Comparison of ENCODE assay signal across 29 mouse cellular contexts in genomic region chr15:32471480-32472050, GRCm38 (mm10).
DNase-seq lines count a peak whose midpoint lies in the region; ATAC-seq and TF ChIP-seq lines count a peak whose summit lies in the region.
"Had no signal": no experiment of that assay in that cellular context is flagged by ENCODE, and none has a peak within 500 bp of the region (broad histone marks: within the 10 kb centered on the region; RNA-seq: fewer than 3 reads in every experiment).

No protein-coding gene starts in this region.

- no peaks in the 10 kb centered on the region for H3K9me3 ChIP-seq in hindbrain, postnatal 0 days (ENCODE audit: low read length)
- no peaks in the 10 kb centered on the region for H3K9me3 ChIP-seq in hindbrain, embryonic 16.5 days (ENCODE audit: control insufficient read depth, low read length)
- no peaks in the 10 kb centered on the region for H3K9me3 ChIP-seq in lung, postnatal 0 days (ENCODE audit: low read length)
- H3K9me3 ChIP-seq: forebrain, embryonic 13.5 days; heart, embryonic 10.5 days; heart, embryonic 15.5 days; hindbrain, embryonic 12.5 days; limb, embryonic 13.5 days; midbrain, embryonic 10.5 days; neural tube, embryonic 12.5 days had no signal

- no peak overlapping the region for H3K9ac ChIP-seq in hindbrain, postnatal 0 days (replicated peaks; ENCODE audit: low read length)
- no peak overlapping the region for H3K9ac ChIP-seq in hindbrain, embryonic 16.5 days (ENCODE audit: low read depth, low read length)
- H3K9ac ChIP-seq in lung, postnatal 0 days (replicated peaks; ENCODE audit: low read depth) = no peak overlapping the region
- H3K9ac ChIP-seq: forebrain, embryonic 13.5 days; heart, embryonic 15.5 days; hindbrain, embryonic 12.5 days; limb, embryonic 13.5 days; neural tube, embryonic 12.5 days had no signal

- H3K36me3 ChIP-seq in hindbrain, postnatal 0 days (ENCODE audit: insufficient read depth, low read length) = no peaks in the 10 kb centered on the region
- no peaks in the 10 kb centered on the region for H3K36me3 ChIP-seq in hindbrain, embryonic 16.5 days (ENCODE audit: control insufficient read depth, insufficient read depth, low read length)
- no peaks in the 10 kb centered on the region for H3K36me3 ChIP-seq in lung, postnatal 0 days (ENCODE audit: insufficient read depth, low read length)
- H3K36me3 ChIP-seq: heart, embryonic 10.5 days; heart, embryonic 15.5 days; hindbrain, embryonic 12.5 days; limb, embryonic 13.5 days; midbrain, embryonic 10.5 days; neural tube, embryonic 12.5 days had no signal

- WGBS in hindbrain, postnatal 0 days = 68% methylated on average over 6 of the region's 6 CpGs
- 58% methylated on average over 6 of the region's 6 CpGs for WGBS in hindbrain, embryonic 16.5 days
- 33% methylated on average over 6 of the region's 6 CpGs for WGBS in lung, postnatal 0 days

- no peak for TF ChIP-seq EP300 in lung, postnatal 0 days (IDR thresholded peaks at IDR 0.05)

- no peak for TF ChIP-seq CTCF in hindbrain, postnatal 0 days (IDR thresholded peaks at IDR 0.05; ENCODE audit: low read depth)
- TF ChIP-seq CTCF in lung, postnatal 0 days (IDR thresholded peaks at IDR 0.05) = no peak

- H3K4me3 ChIP-seq in hindbrain, postnatal 0 days (ENCODE audit: low read length) = no peak overlapping the region
- no peak overlapping the region for H3K4me3 ChIP-seq in hindbrain, embryonic 16.5 days (ENCODE audit: low read length)
- no peak overlapping the region for H3K4me3 ChIP-seq in lung, postnatal 0 days (ENCODE audit: low read depth, low read length)
- H3K4me3 ChIP-seq: forebrain, embryonic 13.5 days; heart, embryonic 10.5 days; heart, embryonic 15.5 days; hindbrain, embryonic 12.5 days; limb, embryonic 13.5 days; midbrain, embryonic 10.5 days; neural tube, embryonic 12.5 days had no signal

- no peak for ATAC-seq in hindbrain, postnatal 0 days
- no peak for ATAC-seq in hindbrain, embryonic 16.5 days
- no peak for ATAC-seq in lung, postnatal 0 days
- ATAC-seq: CD4-positive, CD25-positive, alpha-beta regulatory T cell, adult 4 months; forebrain, embryonic 13.5 days; inflammation-experienced regulatory T-cells, adult 6 months; midbrain, embryonic 16.5 days had no signal

- no peaks in the 10 kb centered on the region for H3K27me3 ChIP-seq in hindbrain, postnatal 0 days (ENCODE audit: insufficient read depth, low read length)
- no peaks in the 10 kb centered on the region for H3K27me3 ChIP-seq in hindbrain, embryonic 16.5 days (replicated peaks; ENCODE audit: control insufficient read depth, insufficient read depth, low read length)
- no peaks in the 10 kb centered on the region for H3K27me3 ChIP-seq in lung, postnatal 0 days (replicated peaks; ENCODE audit: insufficient read depth, low read length)
- H3K27me3 ChIP-seq: forebrain, embryonic 13.5 days; heart, embryonic 15.5 days; hindbrain, embryonic 12.5 days; limb, embryonic 13.5 days; neural tube, embryonic 12.5 days had no signal

- peak; percentile 24 for DNase-seq in hindbrain, postnatal 0 days (ENCODE audit: low spot score)
- DNase-seq in lung, postnatal 0 days (ENCODE audit: low spot score) = peak; percentile 3
- DNase-seq in lung, postnatal 36 days = no peak
- peak; percentile 70 for DNase-seq in forelimb bud, embryonic 11.5 days (ENCODE audit: low read depth, low spot score)
- peak; percentile 12 for DNase-seq in yolk sac, embryonic 10.5 days (ENCODE audit: low spot score)
- no peak for DNase-seq in thymus, postnatal 10 days (ENCODE audit: low spot score in 2 of 2)
- DNase-seq: adrenal gland, adult 8-10 months; cerebellum, adult 11 months; cerebellum, adult 9-10 months; cerebellum, postnatal 36 days; gastrocnemius, postnatal 25 days; heart, adult 11 months; heart, postnatal 36 days; kidney, adult 18-20 months; kidney, postnatal 14 days; lung, postnatal 10 days; thymus, adult 2 months had no signal

- H3K27ac ChIP-seq in hindbrain, postnatal 0 days = no peak overlapping the region
- H3K27ac ChIP-seq in hindbrain, embryonic 16.5 days (ENCODE audit: low read depth, low read length) = no peak overlapping the region
- no peak overlapping the region for H3K27ac ChIP-seq in lung, postnatal 0 days (ENCODE audit: low read length)
- H3K27ac ChIP-seq: forebrain, embryonic 13.5 days; heart, embryonic 10.5 days; heart, embryonic 15.5 days; hindbrain, embryonic 12.5 days; limb, embryonic 13.5 days; midbrain, embryonic 10.5 days; neural tube, embryonic 12.5 days had no signal

- H3K4me2 ChIP-seq in hindbrain, postnatal 0 days (ENCODE audit: low read depth, low read length) = no peak overlapping the region
- no peak overlapping the region for H3K4me2 ChIP-seq in hindbrain, embryonic 16.5 days (ENCODE audit: low read length)
- no peak overlapping the region for H3K4me2 ChIP-seq in lung, postnatal 0 days (replicated peaks; ENCODE audit: low read depth, low read length)
- H3K4me2 ChIP-seq: forebrain, embryonic 13.5 days; heart, embryonic 15.5 days; hindbrain, embryonic 12.5 days; limb, embryonic 13.5 days; liver, embryonic 11.5 days; neural tube, embryonic 12.5 days had no signal

- H3K4me1 ChIP-seq in hindbrain, postnatal 0 days (ENCODE audit: insufficient read depth, low read length) = no peaks in the 10 kb centered on the region
- H3K4me1 ChIP-seq in hindbrain, embryonic 16.5 days (ENCODE audit: control insufficient read depth, insufficient read depth, low read depth, low read length) = no peaks in the 10 kb centered on the region
- no peaks in the 10 kb centered on the region; the same call in 1 of the 2 replicates for H3K4me1 ChIP-seq in lung, postnatal 0 days (ENCODE audit: insufficient read depth, low read depth, low read length)
- H3K4me1 ChIP-seq: forebrain, embryonic 13.5 days; heart, embryonic 10.5 days; heart, embryonic 15.5 days; hindbrain, embryonic 12.5 days; midbrain, embryonic 10.5 days; neural tube, embryonic 12.5 days had no signal

Comparison
In these comparisons a context has a peak if more than half of its experiments do, and no peak if none do; other contexts are left out.
1. DNase-seq: peak in hindbrain, postnatal 0 days (single experiment), lung, postnatal 0 days (single experiment), forelimb bud, embryonic 11.5 days (single experiment) and yolk sac, embryonic 10.5 days (single experiment); none in lung, postnatal 36 days (single experiment) and thymus, postnatal 10 days (0 of 2).